Comparison of ENCODE assay signal across 9 mouse cellular contexts in the genomic region with DNA sequence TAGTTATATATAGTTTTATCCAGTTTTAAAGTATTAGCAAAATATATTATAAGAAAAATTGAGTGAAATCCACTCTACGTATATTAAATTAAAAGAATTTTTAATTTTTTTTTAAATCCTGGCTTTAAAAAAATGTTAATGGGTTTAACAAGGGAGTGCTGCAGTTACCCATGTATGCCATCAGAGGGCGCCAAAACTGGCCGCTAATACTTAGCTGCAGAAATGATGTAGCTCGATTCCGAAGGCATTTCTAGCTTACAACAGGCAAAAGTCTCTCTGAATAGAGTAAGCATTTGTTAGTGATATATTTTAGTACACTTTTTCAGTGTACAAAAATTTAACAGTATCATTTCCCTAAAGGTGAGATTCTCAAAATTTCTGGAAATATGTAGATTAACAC.
DNase-seq lines count a peak whose midpoint lies in the region; ATAC-seq lines count a peak whose summit lies in the region.
"Had no signal": no experiment of that assay in that cellular context is flagged by ENCODE, and none has a peak within 500 bp of the region (broad histone marks: within the 10 kb centered on the region; RNA-seq: fewer than 3 reads in every experiment).

No protein-coding gene starts in this region.

- no peak overlapping the region for H3K4me3 ChIP-seq in hindbrain, embryonic 11.5 days (ENCODE audit: low read depth, low read length)
- H3K4me3 ChIP-seq in hindbrain, embryonic 12.5 days, result no peak overlapping the region
- no peak overlapping the region for H3K4me3 ChIP-seq in forebrain, embryonic 12.5 days (replicated peaks)
- H3K4me3 ChIP-seq: embryonic facial prominence, embryonic 12.5 days had no signal

- no peak overlapping the region for H3K4me2 ChIP-seq in hindbrain, embryonic 11.5 days (replicated peaks; ENCODE audit: low read depth, low read length)
- no peak overlapping the region for H3K4me2 ChIP-seq in hindbrain, embryonic 12.5 days (replicated peaks)
- no peak overlapping the region for H3K4me2 ChIP-seq in forebrain, embryonic 12.5 days
- H3K4me2 ChIP-seq: embryonic facial prominence, embryonic 12.5 days had no signal

- DNase-seq in hindbrain, embryonic 11.5 days (ENCODE audit: low spot score), result peak; percentile 52
- peak; percentile 13 to 29 for DNase-seq in right cerebral cortex, adult 2 months (ENCODE audit: low spot score in 2 of 2)
- no peak for DNase-seq in right cerebral cortex, postnatal 36 days (ENCODE audit: low spot score in 2 of 2)
- DNase-seq in c-Kit-positive CD71-negative TER-119-negative erythroid progenitor cells, embryonic 14.5 days (ENCODE audit: low read depth), result peak; percentile 16
- peak; percentile 11 for DNase-seq in lung, postnatal 36 days
- DNase-seq in urinary bladder, postnatal 36 days (ENCODE audit: low spot score in 2 of 2), result no peak

- 23% methylated on average over 5 of the region's 5 CpGs for WGBS in hindbrain, embryonic 11.5 days
- WGBS in hindbrain, embryonic 12.5 days, result 22% methylated on average over 5 of the region's 5 CpGs
- WGBS in forebrain, embryonic 12.5 days, result 10% methylated on average over 5 of the region's 5 CpGs

- H3K9me3 ChIP-seq in hindbrain, embryonic 11.5 days (ENCODE audit: control insufficient read depth, low read length), result no peaks in the 10 kb centered on the region
- no peaks in the 10 kb centered on the region for H3K9me3 ChIP-seq in hindbrain, embryonic 12.5 days (replicated peaks)
- H3K9me3 ChIP-seq in forebrain, embryonic 12.5 days, result no peaks in the 10 kb centered on the region
- H3K9me3 ChIP-seq: embryonic facial prominence, embryonic 12.5 days had no signal

- no peaks in the 10 kb centered on the region for H3K4me1 ChIP-seq in hindbrain, embryonic 11.5 days (replicated peaks; ENCODE audit: control insufficient read depth, insufficient read depth, low read length)
- H3K4me1 ChIP-seq in hindbrain, embryonic 12.5 days, result no peaks in the 10 kb centered on the region
- H3K4me1 ChIP-seq in forebrain, embryonic 12.5 days, result no peaks in the 10 kb centered on the region
- H3K4me1 ChIP-seq: embryonic facial prominence, embryonic 12.5 days had no signal

- H3K9ac ChIP-seq in hindbrain, embryonic 11.5 days (ENCODE audit: low read depth, low read length), result no peak overlapping the region
- H3K9ac ChIP-seq in hindbrain, embryonic 12.5 days, result no peak overlapping the region
- no peak overlapping the region for H3K9ac ChIP-seq in forebrain, embryonic 12.5 days
- H3K9ac ChIP-seq: embryonic facial prominence, embryonic 12.5 days had no signal

- H3K27me3 ChIP-seq in hindbrain, embryonic 11.5 days (ENCODE audit: control insufficient read depth, insufficient read depth, low read length), result no peaks in the 10 kb centered on the region
- no peaks in the 10 kb centered on the region for H3K27me3 ChIP-seq in hindbrain, embryonic 12.5 days
- H3K27me3 ChIP-seq in forebrain, embryonic 12.5 days, result no peaks in the 10 kb centered on the region
- H3K27me3 ChIP-seq: embryonic facial prominence, embryonic 12.5 days had no signal

- H3K36me3 ChIP-seq in hindbrain, embryonic 11.5 days (ENCODE audit: control insufficient read depth, insufficient read depth, low read length), result no peaks in the 10 kb centered on the region
- H3K36me3 ChIP-seq in hindbrain, embryonic 12.5 days, result no peaks in the 10 kb centered on the region
- H3K36me3 ChIP-seq in forebrain, embryonic 12.5 days (replicated peaks), result no peaks in the 10 kb centered on the region
- H3K36me3 ChIP-seq: embryonic facial prominence, embryonic 12.5 days had no signal

- no peak for ATAC-seq in hindbrain, embryonic 11.5 days (ENCODE audit: low FRiP score)
- no peak for ATAC-seq in hindbrain, embryonic 12.5 days (ENCODE audit: low FRiP score)
- no peak for ATAC-seq in forebrain, embryonic 12.5 days (ENCODE audit: low FRiP score)

- no peak overlapping the region for H3K27ac ChIP-seq in hindbrain, embryonic 11.5 days (ENCODE audit: low read depth, low read length)
- no peak overlapping the region for H3K27ac ChIP-seq in hindbrain, embryonic 12.5 days
- H3K27ac ChIP-seq in forebrain, embryonic 12.5 days, result no peak overlapping the region
- H3K27ac ChIP-seq: embryonic facial prominence, embryonic 12.5 days had no signal

Comparison
In these comparisons a context has a peak if more than half of its experiments do, and no peak if none do; other contexts are left out.
1. DNase-seq: peak in hindbrain, embryonic 11.5 days (single experiment), right cerebral cortex, adult 2 months (2 of 2), c-Kit-positive CD71-negative TER-119-negative erythroid progenitor cells, embryonic 14.5 days (single experiment) and lung, postnatal 36 days (single experiment); none in right cerebral cortex, postnatal 36 days (0 of 2) and urinary bladder, postnatal 36 days (0 of 2).